Mouse (Mus musculus) myocyte (in vitro differentiated cells): ENCODE results near the gene Cd52. TPM values are rescaled to one million over a fixed set of nuclear protein-coding genes. Genes with fewer than 3 reads are reported as not detected.

Source experiments
- H3K27me3 ChIP-seq: one replicate; pipeline ENCODE4 v1.6.1; 2011; ENCODE audit not compliant: control insufficient read depth, insufficient read depth, insufficient read length
- H3K36me3 ChIP-seq: one replicate; pipeline ENCODE4 v1.6.1; 2011; ENCODE audit not compliant: control insufficient read depth, insufficient read depth
- H3K4me2 ChIP-seq: one replicate; pipeline ENCODE4 v1.6.1; 2011; ENCODE audit warnings: low read depth, control low read depth
- H3K4me3 ChIP-seq: one replicate; pipeline ENCODE4 v1.5.1; 2011; ENCODE audit warnings: mild to moderate bottlenecking, control low read depth, moderate library complexity
- H3K79me2 ChIP-seq: one replicate; pipeline ENCODE4 v1.6.1; 2011; ENCODE audit not compliant: control insufficient read depth, insufficient read depth
- H3ac ChIP-seq: one replicate; pipeline ENCODE4 v1.6.1; 2011; ENCODE audit not compliant: control insufficient read depth, insufficient read length
- CEBPB ChIP-seq: IDR thresholded peaks from 2 replicates; pipeline ENCODE4 v1.6.1; 2011; ENCODE audit warnings: mild to moderate bottlenecking, moderate library complexity; ENCODE audit not compliant: poor library complexity, insufficient read depth, severe bottlenecking
- E2F4 ChIP-seq: IDR thresholded peaks from one replicate; pipeline ENCODE4 v1.6.1; 2011; ENCODE audit warnings: mild to moderate bottlenecking, control low read depth, moderate library complexity; ENCODE audit not compliant: insufficient read depth
- MAX ChIP-seq: IDR thresholded peaks from one replicate; pipeline ENCODE4 v1.6.1; 2011; ENCODE audit warnings: low read depth, mild to moderate bottlenecking, control low read depth
- MYOD1 ChIP-seq, 3 experiments: IDR thresholded peaks; one replicate each; pipeline ENCODE4 v1.6.1; 2011; ENCODE audit warnings: control low read depth in 2 of 3, low read depth in 2 of 3, mild to moderate bottlenecking in 2 of 3, moderate library complexity in 1 of 3; ENCODE audit not compliant: insufficient read length in 2 of 3, control insufficient read depth in 1 of 3
- MYOG ChIP-seq, 3 experiments: IDR thresholded peaks; one replicate each; pipeline ENCODE4 v1.6.1; 2011; ENCODE audit warnings: control low read depth in 2 of 3, low read depth in 2 of 3, mild to moderate bottlenecking in 2 of 3; ENCODE audit not compliant: insufficient read length in 2 of 3, control insufficient read depth in 1 of 3, insufficient read depth in 1 of 3
- POLR2A ChIP-seq: IDR thresholded peaks from one replicate; pipeline ENCODE4 v1.6.1; 2011; ENCODE audit warnings: low read depth, mild to moderate bottlenecking, control low read depth, moderate library complexity; ENCODE audit not compliant: insufficient read length
- POLR2AphosphoS2 ChIP-seq: IDR thresholded peaks from one replicate; pipeline ENCODE4 v1.6.1; 2011; ENCODE audit warnings: low read depth, control low read depth; ENCODE audit not compliant: insufficient read length
- REST ChIP-seq: IDR thresholded peaks from one replicate; pipeline ENCODE4 v1.6.1; 2011; ENCODE audit warnings: mild to moderate bottlenecking, control low read depth, moderate library complexity; ENCODE audit not compliant: insufficient read depth, insufficient read length
- SRF ChIP-seq: IDR thresholded peaks from one replicate; pipeline ENCODE4 v1.6.1; 2011; ENCODE audit warnings: low read depth; ENCODE audit not compliant: control insufficient read depth, insufficient read length
- TCF12 ChIP-seq: IDR thresholded peaks from one replicate; pipeline ENCODE4 v1.6.1; 2011; ENCODE audit warnings: mild to moderate bottlenecking, control low read depth; ENCODE audit not compliant: poor library complexity, insufficient read depth, severe bottlenecking
- TCF3 ChIP-seq: IDR thresholded peaks from one replicate; pipeline ENCODE4 v1.6.1; 2011; ENCODE audit warnings: low read depth, control low read depth; ENCODE audit not compliant: insufficient read length
- USF1 ChIP-seq: IDR thresholded peaks from one replicate; pipeline ENCODE4 v1.6.1; 2011; ENCODE audit warnings: low read depth, mild to moderate bottlenecking, control low read depth, moderate library complexity
- polyA plus RNA-seq: library from polyadenylated mRNA; unstranded; fragments of >200 nt; fragmentation: generic; extraction: Trizol; gene quantifications from one replicate; pipeline ENCODE4 v1.2.1, GENCODE M21; 2012; ENCODE audit warnings: missing spikeins

The Cd52 gene
- polyA plus RNA-seq, 1 experiment = not detected

- Histone ChIP-seq H3ac (no peak overlapping the region), H3K4me3 (no peak overlapping the region), H3K27me3 (peaks cover 4% of the 10 kb centered on the region), H3K36me3 (no peaks in the 10 kb centered on the region), H3K79me2 (no peaks in the 10 kb centered on the region), H3K4me2 (no peak overlapping the region)
- no peak for TF ChIP-seq SRF
- no peak for TF ChIP-seq TCF12
- TF ChIP-seq MYOD1 (IDR thresholded peaks at IDR 0.05; ENCODE audit: control insufficient read depth in 1 of 3, insufficient read length in 2 of 3, low read depth in 2 of 3) = no peak
- TF ChIP-seq POLR2AphosphoS2 = no peak
- TF ChIP-seq POLR2A = no peak
- no peak for TF ChIP-seq REST
- no peak for TF ChIP-seq CEBPB
- TF ChIP-seq MAX = no peak
- no peak for TF ChIP-seq TCF3
- TF ChIP-seq MYOG (IDR thresholded peaks at IDR 0.05; ENCODE audit: control insufficient read depth in 1 of 3, insufficient read depth in 1 of 3, insufficient read length in 2 of 3, low read depth in 2 of 3) = no peak
Observed at GRCm38 (mm10) chr4:134084999-134085398, 9.9 kb downstream of the Cd52 start.

DNA sequence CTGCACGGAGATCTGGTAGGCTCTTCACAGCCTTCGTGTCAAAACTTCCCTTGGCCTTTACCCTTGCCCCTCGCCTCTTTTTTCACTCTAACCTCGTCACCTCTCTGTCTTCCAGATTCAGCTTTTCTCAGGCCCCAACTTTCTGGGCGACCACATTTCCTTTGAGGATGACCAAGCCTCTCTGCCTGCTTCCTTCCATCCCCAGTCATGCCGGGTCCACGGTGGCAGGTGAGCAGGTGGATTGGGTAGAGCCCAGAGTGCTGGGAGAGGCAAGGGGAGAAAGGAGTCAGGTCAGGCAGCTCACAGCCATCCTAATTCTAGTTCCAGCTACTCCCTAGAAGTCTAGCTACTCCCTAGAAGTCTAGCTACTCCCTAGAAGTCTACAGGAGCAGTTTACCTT lies 12.4 kb downstream of the Cd52 start:
- Histone ChIP-seq H3ac (no peak overlapping the region), H3K36me3 (no peaks in the 10 kb centered on the region), H3K79me2 (no peaks in the 10 kb centered on the region), H3K4me3 (no peak overlapping the region), H3K4me2 (no peak overlapping the region), H3K27me3 (peaks cover 4% of the 10 kb centered on the region)
- TF ChIP-seq MAX (no peak), REST (no peak), MYOG (IDR thresholded peaks at IDR 0.05; ENCODE audit: control insufficient read depth in 1 of 3, insufficient read depth in 1 of 3, insufficient read length in 2 of 3, low read depth in 2 of 3) (no peak), POLR2AphosphoS2 (no peak)

GRCm38 (mm10) chr4:134081730-134082386 lies 13.0 kb downstream of the Cd52 start:
- no peak for TF ChIP-seq E2F4
- no peak for TF ChIP-seq POLR2AphosphoS2
- TF ChIP-seq MYOG (IDR thresholded peaks at IDR 0.05; ENCODE audit: control insufficient read depth in 1 of 3, insufficient read depth in 1 of 3, insufficient read length in 2 of 3, low read depth in 2 of 3) = no peak
- TF ChIP-seq CEBPB = no peak
- TF ChIP-seq MYOD1 (IDR thresholded peaks at IDR 0.05; ENCODE audit: control insufficient read depth in 1 of 3, insufficient read length in 2 of 3, low read depth in 2 of 3) = no peak
- Histone ChIP-seq H3K4me2 (no peak overlapping the region), H3K36me3 (no peaks in the 10 kb centered on the region), H3K27me3 (peaks cover 4% of the 10 kb centered on the region), H3ac (no peak overlapping the region), H3K4me3 (no peak overlapping the region), H3K79me2 (no peaks in the 10 kb centered on the region)

- Histone ChIP-seq H3K4me2 (no peak overlapping the region), H3K27me3 (peaks cover 4% of the 10 kb centered on the region), H3K36me3 (no peaks in the 10 kb centered on the region), H3ac (no peak overlapping the region), H3K4me3 (no peak overlapping the region), H3K79me2 (no peaks in the 10 kb centered on the region)
- TF ChIP-seq CEBPB = no peak
- no peak for TF ChIP-seq MYOD1 (IDR thresholded peaks at IDR 0.05; ENCODE audit: control insufficient read depth in 1 of 3, insufficient read length in 2 of 3, low read depth in 2 of 3)
- TF ChIP-seq REST = no peak
- TF ChIP-seq E2F4 = no peak
- TF ChIP-seq MAX = no peak
- no peak for TF ChIP-seq SRF
- no peak for TF ChIP-seq TCF12
- TF ChIP-seq USF1 = no peak
- no peak for TF ChIP-seq POLR2A
- no peak for TF ChIP-seq MYOG (IDR thresholded peaks at IDR 0.05; ENCODE audit: control insufficient read depth in 1 of 3, insufficient read depth in 1 of 3, insufficient read length in 2 of 3, low read depth in 2 of 3)
Observed at GRCm38 (mm10) chr4:134080674-134081073, 14.2 kb downstream of the Cd52 start.

GRCm38 (mm10) chr4:134078694-134079093 lies 16.2 kb downstream of the Cd52 start:
- Histone ChIP-seq H3K36me3 (no peaks in the 10 kb centered on the region), H3K79me2 (no peaks in the 10 kb centered on the region), H3K4me2 (no peak overlapping the region), H3K27me3 (peaks cover 11% of the 10 kb centered on the region), H3K4me3 (no peak overlapping the region), H3ac (no peak overlapping the region)
- TF ChIP-seq POLR2A (no peak), CEBPB (no peak), MAX (no peak), REST (no peak), SRF (no peak)
